In the genomic region with DNA sequence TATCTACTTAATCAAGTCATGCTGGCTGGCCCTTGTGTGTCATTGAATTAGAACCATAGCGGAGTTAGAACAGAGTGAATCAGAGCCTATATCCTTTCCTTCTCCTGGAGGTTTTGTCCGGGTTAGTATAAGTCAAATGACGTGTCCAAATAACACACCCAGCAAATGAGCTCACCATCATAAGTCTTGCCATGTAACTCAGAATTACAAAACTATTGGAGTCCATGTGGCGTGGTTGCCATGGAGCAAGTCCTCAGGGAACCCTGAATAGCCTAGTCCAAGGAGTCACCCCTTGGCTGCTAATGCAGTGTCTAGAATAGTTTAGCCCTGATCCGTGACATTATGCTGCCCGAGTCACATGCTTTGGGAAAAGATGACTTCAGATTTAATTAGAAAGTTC, we compare ENCODE assay signal across 13 mouse cellular contexts. TPM values are rescaled to one million over a fixed set of nuclear protein-coding genes. Genes with fewer than 3 reads are reported as not detected.
DNase-seq lines count a peak whose midpoint lies in the region; ATAC-seq lines count a peak whose summit lies in the region.
"Had no signal": no experiment of that assay in that cellular context is flagged by ENCODE, and none has a peak within 500 bp of the region (broad histone marks: within the 10 kb centered on the region; RNA-seq: fewer than 3 reads in every experiment).

No protein-coding gene starts in this region.

- no peak overlapping the region for H3K4me3 ChIP-seq in kidney, embryonic 14.5 days (ENCODE audit: low read length)
- H3K4me3 ChIP-seq: forebrain, embryonic 13.5 days; myocyte had no signal

- H3K4me2 ChIP-seq in kidney, embryonic 14.5 days (replicated peaks; ENCODE audit: low read depth, low read length): no peak overlapping the region
- H3K4me2 ChIP-seq: forebrain, embryonic 13.5 days had no signal

- no peaks in the 10 kb centered on the region for H3K9me3 ChIP-seq in kidney, embryonic 14.5 days (ENCODE audit: control insufficient read depth, low read length)
- H3K9me3 ChIP-seq: forebrain, embryonic 13.5 days had no signal

- no peak overlapping the region for H3K9ac ChIP-seq in kidney, embryonic 14.5 days (ENCODE audit: low read depth, low read length)
- H3K9ac ChIP-seq: forebrain, embryonic 13.5 days had no signal

- 80% methylated on average over 6 of the region's 6 CpGs for WGBS in kidney, embryonic 14.5 days

- H3K27me3 ChIP-seq in kidney, embryonic 14.5 days (ENCODE audit: control insufficient read depth, insufficient read depth, low read length): no peaks in the 10 kb centered on the region
- H3K27me3 ChIP-seq: forebrain, embryonic 13.5 days had no signal

- no peaks in the 10 kb centered on the region for H3K4me1 ChIP-seq in kidney, embryonic 14.5 days (ENCODE audit: control insufficient read depth, insufficient read depth, low read length)
- H3K4me1 ChIP-seq: forebrain, embryonic 13.5 days had no signal

- no peaks in the 10 kb centered on the region for H3K36me3 ChIP-seq in kidney, embryonic 14.5 days (ENCODE audit: control insufficient read depth, insufficient read depth, low read length)

- no peak for ATAC-seq in kidney, embryonic 14.5 days (ENCODE audit: low FRiP score, low TSS enrichment)
- ATAC-seq: forebrain, embryonic 13.5 days; hindbrain, embryonic 16.5 days had no signal

- peak; percentile 71 for DNase-seq in kidney, adult 11 months
- DNase-seq in NIH3T3 (ENCODE audit: low read depth): peak; percentile 80
- DNase-seq in fibroblast of lung, adult 2 months (ENCODE audit: low read depth): peak; percentile 66
- DNase-seq in heart, postnatal 4 days: peak; percentile 64
- no peak for DNase-seq in right cerebral cortex, postnatal 14 days
- no peak for DNase-seq in Muller cell, postnatal 12 days (ENCODE audit: inconsistent ontology term)
- DNase-seq in cerebellum, adult 18-20 months: no peak
- DNase-seq: thymus, adult 18-20 months had no signal

- no peak overlapping the region for H3K27ac ChIP-seq in kidney, embryonic 14.5 days (ENCODE audit: low read depth, low read length)
- H3K27ac ChIP-seq: forebrain, embryonic 13.5 days; macrophage had no signal

RNA-seq across cellular contexts. Expression of a gene that starts 57.7 kb away (rescaled TPM):
- 68.9 and 71.1 TPM in 2 replicates for polyA plus RNA-seq in kidney, embryonic 14.5 days (2014; fragmentation: Nextera tagmentation; extraction: Ambion mirVana)
- total RNA-seq in heart, postnatal 4 days (2021): 100 to 1,000 TPM; 216 to 221 TPM

Comparison
In these comparisons a context has a peak if more than half of its experiments do, and no peak if none do; other contexts are left out.
1. DNase-seq: peak in kidney, adult 11 months (single experiment), NIH3T3 (single experiment), fibroblast of lung, adult 2 months (single experiment) and heart, postnatal 4 days (single experiment); none in right cerebral cortex, postnatal 14 days (single experiment), Muller cell, postnatal 12 days (single experiment) and cerebellum, adult 18-20 months (0 of 2).